Mouse (Mus musculus): ENCODE results near the gene Ccdc162. TPM values are rescaled to one million over a fixed set of nuclear protein-coding genes. Genes with fewer than 3 reads are reported as not detected.

Gene Ccdc162
- polyA plus RNA-seq, 1 experiment from 2014 or later: 0.91 TPM

DNA sequence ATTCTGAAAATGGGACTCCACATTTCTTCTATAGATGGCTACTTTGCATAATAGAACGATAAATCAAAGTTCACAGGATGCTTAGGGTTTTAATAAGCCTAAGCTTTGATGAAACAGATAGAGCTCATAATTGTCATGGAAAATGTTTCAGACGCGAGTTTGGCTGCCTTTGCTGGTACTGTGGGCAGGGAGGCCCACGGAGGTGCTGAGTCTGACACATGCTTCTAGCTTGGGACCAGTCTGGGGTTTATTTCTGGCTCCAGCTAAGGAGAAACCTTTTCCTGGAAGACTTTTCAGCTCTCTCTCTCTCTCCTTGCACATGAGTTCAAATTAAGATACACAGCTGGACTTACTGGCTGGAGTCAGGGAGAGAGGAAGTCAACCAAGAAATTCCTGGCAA lies 144.2 kb downstream of the Ccdc162 start:
- 90% methylated on average over 4 of the region's 4 CpGs for whole genome bisulfite sequencing
- no peak overlapping the region for H3K9ac ChIP-seq
- no peaks in the 10 kb centered on the region for H3K27me3 ChIP-seq
- no peak for ATAC-seq (ENCODE audit: insufficient number of reproducible peaks, insufficient read depth, low FRiP score, low TSS enrichment)
- no peaks in the 10 kb centered on the region for H3K9me3 ChIP-seq
- no peak overlapping the region for H3K4me2 ChIP-seq (replicated peaks)
- no peaks in the 10 kb centered on the region for H3K36me3 ChIP-seq
- H3K4me3 ChIP-seq: no peak overlapping the region
- H3K27ac ChIP-seq: no peak overlapping the region
- H3K4me1 ChIP-seq: peaks cover 8% of the 10 kb centered on the region; the same call in 1 of the 2 replicates

DNA sequence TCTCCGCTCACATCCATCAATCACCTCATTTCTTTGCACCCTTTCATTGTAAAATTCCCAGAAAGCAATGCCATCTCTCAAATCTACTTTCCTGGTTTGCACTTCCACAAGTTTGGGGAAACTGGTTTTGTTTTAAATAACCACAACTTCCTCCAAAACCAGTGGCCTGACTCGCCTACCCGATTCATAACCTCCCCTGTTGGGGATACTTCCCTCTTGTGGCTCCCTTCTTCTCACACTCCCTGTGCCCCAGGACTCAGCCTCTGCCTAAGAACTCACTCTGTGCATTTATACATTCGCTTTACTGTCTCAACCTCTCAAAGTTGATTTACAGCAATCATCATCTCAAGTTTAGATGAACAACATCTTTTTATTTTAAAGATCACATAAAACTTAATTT lies 145.4 kb downstream of the Ccdc162 start:
- Histone ChIP-seq H3K9ac (no peak overlapping the region), H3K4me3 (no peak overlapping the region), H3K4me2 (replicated peaks) (no peak overlapping the region), H3K9me3 (no peaks in the 10 kb centered on the region), H3K27ac (no peak overlapping the region), H3K36me3 (no peaks in the 10 kb centered on the region), H3K27me3 (no peaks in the 10 kb centered on the region), H3K4me1 (peaks cover 8% of the 10 kb centered on the region; the same call in 1 of the 2 replicates)
- ATAC-seq (ENCODE audit: insufficient number of reproducible peaks, insufficient read depth, low FRiP score, low TSS enrichment): no peak
- WGBS: 81% methylated on average over 4 of the region's 4 CpGs

DNA sequence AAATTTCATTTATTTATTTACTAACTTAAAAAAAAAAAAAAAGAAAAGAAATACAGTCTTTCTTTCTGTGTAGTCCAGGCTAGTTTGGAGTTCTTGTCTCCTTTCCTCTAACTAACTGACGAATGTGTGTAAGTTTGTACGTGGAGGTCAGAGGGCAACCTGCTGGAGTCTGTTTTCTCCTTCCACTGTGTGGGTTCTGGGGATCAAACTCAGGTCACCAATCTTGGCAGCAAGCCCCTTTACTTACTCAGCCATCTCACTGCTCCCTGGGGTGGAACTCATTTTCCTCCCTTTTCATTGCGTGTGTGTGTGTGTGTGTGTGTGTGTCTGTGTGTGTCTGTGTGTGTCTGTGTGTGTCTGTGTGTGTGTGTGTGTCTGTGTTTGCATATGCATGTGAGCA lies 148.1 kb downstream of the Ccdc162 start:
- H3K27ac ChIP-seq: no peak overlapping the region
- ATAC-seq (ENCODE audit: insufficient number of reproducible peaks, insufficient read depth, low FRiP score, low TSS enrichment): no peak
- H3K36me3 ChIP-seq: no peaks in the 10 kb centered on the region
- H3K9me3 ChIP-seq: no peaks in the 10 kb centered on the region
- no peak overlapping the region for H3K9ac ChIP-seq
- H3K4me1 ChIP-seq: peaks cover 12% of the 10 kb centered on the region; the same call in 1 of the 2 replicates
- no peaks in the 10 kb centered on the region for H3K27me3 ChIP-seq
- H3K4me2 ChIP-seq (replicated peaks): no peak overlapping the region
- no peak overlapping the region for H3K4me3 ChIP-seq
- 18% methylated on average over 3 of the region's 3 CpGs for WGBS

DNA sequence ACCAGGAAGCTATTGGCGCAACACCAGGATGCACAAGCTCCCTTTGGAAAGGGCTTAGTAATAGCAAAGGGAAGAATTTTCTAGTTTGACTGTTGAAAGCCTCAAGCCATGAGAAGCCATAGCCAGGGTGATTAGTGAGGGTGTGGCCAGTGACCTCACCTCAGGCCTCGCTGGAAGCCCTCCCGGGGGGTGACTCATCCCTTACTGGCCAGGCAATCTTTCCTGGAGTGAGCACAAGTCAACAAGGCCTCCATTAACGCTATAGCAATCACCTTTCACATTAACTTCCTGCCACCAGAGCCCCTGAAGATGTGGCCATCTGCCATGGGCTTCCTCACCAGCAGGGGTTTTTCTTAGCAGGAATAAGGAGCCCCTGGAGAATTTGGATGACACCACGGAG lies 151.3 kb downstream of the Ccdc162 start:
- H3K9ac ChIP-seq: no peak overlapping the region
- no peak for ATAC-seq (ENCODE audit: insufficient number of reproducible peaks, insufficient read depth, low FRiP score, low TSS enrichment)
- no peak overlapping the region for H3K4me3 ChIP-seq
- H3K27me3 ChIP-seq: no peaks in the 10 kb centered on the region
- no peak overlapping the region for H3K4me2 ChIP-seq (replicated peaks)
- no peaks in the 10 kb centered on the region for H3K36me3 ChIP-seq
- 39% methylated on average over 5 of the region's 5 CpGs for WGBS
- peaks cover 10% of the 10 kb centered on the region; the same call in 1 of the 2 replicates for H3K4me1 ChIP-seq
- H3K9me3 ChIP-seq: 0 out of 2 replicates have a peak, but pooled peaks cover 3% of the 10 kb centered on the region
- no peak overlapping the region for H3K27ac ChIP-seq

DNA sequence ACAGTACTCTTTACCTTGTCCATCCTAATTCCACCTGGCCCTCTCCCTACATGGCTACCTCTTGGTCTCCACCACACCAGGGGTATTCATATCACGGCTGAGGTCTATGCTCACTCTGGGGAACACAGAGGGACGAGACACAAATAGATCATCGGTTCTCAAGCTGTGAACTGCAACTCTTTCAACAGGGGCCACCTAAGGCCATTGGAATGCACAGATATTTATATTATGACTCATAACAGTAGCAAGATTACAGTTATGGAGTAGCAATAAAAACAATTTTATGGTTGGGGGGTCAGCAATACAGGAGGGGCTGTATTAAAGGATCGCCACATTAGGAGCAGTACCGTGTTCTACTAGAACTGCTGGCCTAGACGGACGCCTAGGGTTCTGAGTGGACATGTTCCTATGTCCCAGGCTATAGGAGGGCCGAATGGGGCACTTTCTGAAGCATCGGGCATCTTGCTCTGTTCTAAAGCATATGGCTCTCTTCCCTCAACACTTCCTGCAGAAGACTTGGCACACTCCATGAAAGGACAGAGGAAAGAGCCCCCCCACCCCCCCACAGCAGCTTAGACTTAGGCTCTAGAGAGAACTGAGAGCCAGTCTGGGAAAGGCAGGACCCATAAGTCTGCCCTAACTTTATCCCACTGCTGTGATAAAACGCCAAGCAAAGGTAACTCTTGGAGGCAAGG lies 154.6 kb downstream of the Ccdc162 start:
- no peak overlapping the region for H3K4me2 ChIP-seq (replicated peaks)
- no peak overlapping the region for H3K4me3 ChIP-seq
- H3K9me3 ChIP-seq: 0 out of 2 replicates have a peak, but pooled peaks cover 3% of the 10 kb centered on the region
- H3K4me1 ChIP-seq: peaks cover 6% of the 10 kb centered on the region; the same call in 1 of the 2 replicates
- ATAC-seq (ENCODE audit: insufficient number of reproducible peaks, insufficient read depth, low FRiP score, low TSS enrichment): no peak
- no peak overlapping the region for H3K9ac ChIP-seq
- H3K27ac ChIP-seq: no peak overlapping the region
- H3K36me3 ChIP-seq: no peaks in the 10 kb centered on the region
- WGBS: 89% methylated on average over 10 of the region's 10 CpGs
- H3K27me3 ChIP-seq: no peaks in the 10 kb centered on the region

DNA sequence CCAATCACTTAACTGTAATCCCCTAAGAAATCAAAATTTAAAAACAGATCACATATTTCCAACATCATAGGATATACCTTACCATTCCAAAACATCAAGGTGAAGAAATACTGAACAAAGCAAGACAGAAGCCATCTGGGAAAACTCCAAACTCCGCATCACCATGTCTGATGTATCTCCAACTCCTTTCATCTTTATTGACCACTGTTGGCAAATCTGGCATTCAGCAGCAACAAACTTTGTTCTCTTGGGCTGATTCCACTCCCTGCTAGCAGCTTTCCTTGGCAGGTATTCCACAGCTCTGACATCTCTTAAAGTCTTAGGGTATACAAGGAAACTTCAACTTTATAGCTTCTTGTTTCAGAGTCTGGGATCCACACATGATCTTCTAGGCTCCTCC lies 158.0 kb downstream of the Ccdc162 start:
- Histone ChIP-seq H3K9ac (no peak overlapping the region), H3K9me3 (0 out of 2 replicates have a peak, but pooled peaks cover 3% of the 10 kb centered on the region), H3K27me3 (no peaks in the 10 kb centered on the region), H3K27ac (no peak overlapping the region), H3K4me2 (replicated peaks) (no peak overlapping the region), H3K36me3 (no peaks in the 10 kb centered on the region), H3K4me1 (0 out of 2 replicates have a peak, but pooled peaks cover 2% of the 10 kb centered on the region), H3K4me3 (no peak overlapping the region)
- 93% methylated on average over 1 of the region's 1 CpGs for WGBS
- no peak for ATAC-seq (ENCODE audit: insufficient number of reproducible peaks, insufficient read depth, low FRiP score, low TSS enrichment)

DNA sequence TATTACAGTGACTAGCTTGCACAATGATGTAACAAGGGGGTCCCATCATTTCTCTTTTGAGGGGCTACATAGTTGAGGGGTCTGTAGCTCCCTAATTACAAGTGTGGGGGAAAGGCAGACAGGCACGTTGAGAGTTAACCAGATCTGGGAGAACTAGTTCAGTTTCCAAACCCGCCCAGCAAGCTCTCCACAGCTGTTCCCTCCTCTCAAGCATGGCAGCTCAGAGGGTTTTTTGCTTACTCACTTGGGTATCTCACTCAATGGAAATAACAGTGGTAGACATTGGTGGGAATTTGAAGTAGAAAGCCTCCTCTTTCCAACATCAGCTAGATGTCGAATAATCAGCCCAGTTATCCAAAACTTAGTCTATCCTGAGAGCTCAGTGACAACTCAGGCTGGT lies 161.4 kb downstream of the Ccdc162 start:
- WGBS: 74% methylated on average over 3 of the region's 3 CpGs
- H3K27ac ChIP-seq: no peak overlapping the region
- peaks cover 21% of the 10 kb centered on the region for H3K4me1 ChIP-seq
- no peak overlapping the region for H3K4me3 ChIP-seq
- no peak for ATAC-seq (ENCODE audit: insufficient number of reproducible peaks, insufficient read depth, low FRiP score, low TSS enrichment)
- H3K36me3 ChIP-seq: no peaks in the 10 kb centered on the region
- no peaks in the 10 kb centered on the region for H3K27me3 ChIP-seq
- no peak overlapping the region for H3K4me2 ChIP-seq (replicated peaks)
- H3K9me3 ChIP-seq: no peaks in the 10 kb centered on the region
- H3K9ac ChIP-seq: no peak overlapping the region

DNA sequence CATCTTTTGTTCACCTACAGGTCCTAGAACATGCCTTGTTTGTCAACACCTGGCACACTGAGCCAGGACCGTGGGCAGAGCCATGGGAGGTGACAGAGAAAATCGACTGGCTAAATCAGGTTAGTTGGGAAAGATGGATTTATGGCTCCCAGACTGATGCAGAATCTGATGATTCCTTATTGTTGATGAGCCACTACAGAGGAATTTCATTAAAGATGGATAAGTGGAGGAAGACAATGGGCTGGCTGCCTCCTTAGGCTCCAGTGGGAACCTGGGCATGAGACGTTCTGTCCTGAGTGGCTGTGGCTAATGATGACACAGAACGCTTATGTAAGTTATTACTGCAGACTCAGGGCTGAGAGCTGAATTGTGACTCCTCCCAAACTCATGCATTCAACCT lies 162.7 kb downstream of the Ccdc162 start:
- no peak for ATAC-seq (ENCODE audit: insufficient number of reproducible peaks, insufficient read depth, low FRiP score, low TSS enrichment)
- Histone ChIP-seq H3K27me3 (no peaks in the 10 kb centered on the region), H3K4me2 (replicated peaks) (no peak overlapping the region), H3K4me1 (peaks cover 21% of the 10 kb centered on the region), H3K27ac (no peak overlapping the region), H3K9ac (no peak overlapping the region), H3K36me3 (no peaks in the 10 kb centered on the region), H3K4me3 (no peak overlapping the region), H3K9me3 (peaks cover 5% of the 10 kb centered on the region; the same call in 1 of the 2 replicates)
- WGBS: 69% methylated on average over 4 of the region's 4 CpGs

DNA sequence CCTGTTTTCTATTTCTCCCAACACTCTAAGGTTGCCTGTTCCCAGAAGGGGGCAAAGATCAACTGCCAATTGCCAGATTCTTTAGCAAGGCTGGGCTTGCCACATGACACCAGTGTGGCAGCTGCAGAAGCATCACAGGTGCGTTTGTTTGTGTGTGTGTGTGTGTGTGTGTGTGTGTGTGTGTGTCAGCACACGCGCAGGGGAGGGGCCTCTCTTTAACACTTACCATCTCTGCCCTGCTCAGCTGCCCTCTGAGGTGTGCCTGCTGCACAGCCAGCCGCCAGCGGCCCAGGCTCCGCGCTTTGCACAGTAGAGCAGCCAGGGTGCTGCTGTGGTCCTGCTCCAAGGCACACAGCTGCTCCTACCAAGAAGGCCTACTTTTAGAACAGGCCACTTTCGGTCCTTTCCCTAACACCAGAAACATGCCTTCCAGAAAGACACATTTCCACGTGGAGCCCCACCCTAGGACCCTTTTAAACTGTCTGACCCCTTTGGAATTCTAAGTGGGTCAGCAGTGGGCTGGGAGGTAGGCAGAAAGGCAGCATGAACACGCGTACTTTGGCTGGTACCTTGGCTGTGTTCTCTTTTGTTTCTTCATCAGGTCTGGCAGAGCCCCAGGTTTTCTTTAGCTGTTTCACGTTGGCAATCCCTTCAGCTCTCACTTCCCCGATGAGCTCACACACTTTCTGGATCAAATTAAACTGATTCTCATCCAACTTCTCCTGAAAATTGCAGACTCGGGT lies 163.4 kb downstream of the Ccdc162 start:
- H3K4me2 ChIP-seq (replicated peaks): no peak overlapping the region
- no peak overlapping the region for H3K4me3 ChIP-seq
- no peaks in the 10 kb centered on the region for H3K27me3 ChIP-seq
- peaks cover 5% of the 10 kb centered on the region; the same call in 1 of the 2 replicates for H3K9me3 ChIP-seq
- no peaks in the 10 kb centered on the region for H3K36me3 ChIP-seq
- ATAC-seq (ENCODE audit: insufficient number of reproducible peaks, insufficient read depth, low FRiP score, low TSS enrichment): 0 out of 2 replicates have a peak, but pooled peaks have one; percentile 47
- peaks cover 21% of the 10 kb centered on the region for H3K4me1 ChIP-seq
- 32% methylated on average over 14 of the region's 14 CpGs for WGBS
- H3K9ac ChIP-seq: no peak overlapping the region
- peak overlapping the region; percentile 46; the same call in 1 of the 2 replicates for H3K27ac ChIP-seq

DNA sequence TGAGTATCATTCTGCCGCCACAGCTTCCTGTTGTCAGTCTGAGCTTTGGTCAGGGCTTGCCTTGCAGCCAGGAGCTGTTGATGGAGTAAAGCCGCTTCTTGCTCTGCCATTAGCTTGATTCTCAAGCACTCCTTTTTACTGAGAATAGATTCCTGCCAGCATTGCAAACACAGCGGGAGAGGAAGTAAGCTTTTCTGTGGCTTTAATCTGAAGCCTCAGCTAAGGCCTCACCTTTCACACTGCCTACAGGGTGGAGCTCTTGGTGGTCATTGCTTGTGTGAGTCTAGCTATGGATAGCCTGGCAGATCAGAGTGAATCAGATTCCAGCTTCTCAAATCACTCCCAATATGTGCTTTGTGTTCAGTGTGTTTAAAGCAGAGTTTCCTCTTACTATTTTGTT lies 164.1 kb downstream of the Ccdc162 start:
- Histone ChIP-seq H3K4me3 (no peak overlapping the region), H3K4me2 (replicated peaks) (no peak overlapping the region), H3K36me3 (no peaks in the 10 kb centered on the region), H3K4me1 (peaks cover 21% of the 10 kb centered on the region), H3K27me3 (no peaks in the 10 kb centered on the region), H3K9me3 (peaks cover 5% of the 10 kb centered on the region; the same call in 1 of the 2 replicates), H3K27ac (peak overlapping the region; percentile 2; the same call in 1 of the 2 replicates), H3K9ac (no peak overlapping the region)
- WGBS: 15% methylated on average over 3 of the region's 3 CpGs
- no peak for ATAC-seq (ENCODE audit: insufficient number of reproducible peaks, insufficient read depth, low FRiP score, low TSS enrichment)

DNA sequence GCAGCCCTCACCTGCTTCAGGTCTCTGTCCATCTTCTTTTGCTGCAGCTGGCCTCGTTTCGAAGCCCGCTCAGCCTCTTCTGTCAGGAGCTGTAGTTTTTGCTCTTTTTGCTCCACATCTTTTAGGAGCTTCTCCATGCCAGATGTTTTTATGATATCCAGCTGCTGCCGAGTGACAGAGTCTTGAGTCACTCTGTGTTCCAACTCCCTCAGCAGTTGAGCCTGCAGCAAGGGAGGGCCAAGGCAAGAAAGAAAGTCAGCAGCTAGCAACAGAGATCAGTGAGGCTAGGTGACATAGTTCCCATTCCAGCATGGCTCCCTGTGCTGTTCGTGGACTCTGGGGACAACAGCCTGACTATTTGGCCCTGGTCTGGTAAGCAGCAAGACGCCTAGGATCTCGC lies 165.7 kb downstream of the Ccdc162 start:
- Histone ChIP-seq H3K9me3 (peaks cover 5% of the 10 kb centered on the region; the same call in 1 of the 2 replicates), H3K36me3 (no peaks in the 10 kb centered on the region), H3K27me3 (no peaks in the 10 kb centered on the region), H3K9ac (no peak overlapping the region), H3K4me2 (replicated peaks) (no peak overlapping the region), H3K4me1 (peaks cover 21% of the 10 kb centered on the region), H3K27ac (no peak overlapping the region), H3K4me3 (no peak overlapping the region)
- WGBS: 65% methylated on average over 7 of the region's 7 CpGs
- ATAC-seq (ENCODE audit: insufficient number of reproducible peaks, insufficient read depth, low FRiP score, low TSS enrichment): no peak

Data from embryonic facial prominence, embryonic 12.5 days (tissue).